Mouse (Mus musculus) CH12.LX (cell line): ENCODE results near the gene Mrps18b. TPM values are rescaled to one million over a fixed set of nuclear protein-coding genes. Genes with fewer than 3 reads are reported as not detected.

Source experiments
- DNase-seq: peaks from one replicate; pipeline ENCODE4 v3.0.0-alpha.2; 2013; ENCODE audit errors: extremely low read depth
- H3K27ac ChIP-seq: 2 replicates; pipeline ENCODE4 v1.5.1; 2012; ENCODE audit warnings: low read depth, mild to moderate bottlenecking, control low read depth, moderate library complexity; ENCODE audit not compliant: insufficient read depth
- H3K27me3 ChIP-seq: replicated peaks from 2 replicates; pipeline ENCODE3; 2012; ENCODE audit warnings: inconsistent platforms
- H3K36me3 ChIP-seq, 2 experiments: replicated peaks in 1 of 2; 2 replicates each; pipeline versions ENCODE3 to v1.6.1; 2012; ENCODE audit warnings: inconsistent platforms in 1 of 2, low read length in 1 of 2, mild to moderate bottlenecking in 1 of 2, mixed read lengths in 1 of 2, moderate library complexity in 1 of 2; ENCODE audit not compliant: control insufficient read depth in 1 of 2, insufficient read depth in 1 of 2
- H3K4me1 ChIP-seq, 2 experiments: 2 replicates each; pipeline ENCODE4 v1.6.1; 2012; ENCODE audit warnings: inconsistent platforms in 1 of 2, moderate library complexity in 1 of 2; ENCODE audit not compliant: insufficient read depth in 2 of 2, control insufficient read depth in 1 of 2
- H3K4me2 ChIP-seq: 2 replicates; pipeline ENCODE4 v1.6.1; 2012; ENCODE audit warnings: low read depth, mild to moderate bottlenecking, control low read depth; ENCODE audit not compliant: poor library complexity, insufficient read depth, severe bottlenecking
- H3K4me3 ChIP-seq, 3 experiments: fragments of 150-350 bp in 1 of 3; sonication (generic) in 1 of 3; replicated peaks in 1 of 3; 2 replicates each; pipeline versions ENCODE3 to v1.5.1; 2011 to 2012; ENCODE audit warnings: low read depth in 2 of 3, low read length in 2 of 3, mild to moderate bottlenecking in 2 of 3, moderate library complexity in 2 of 3, control low read depth in 1 of 3, improper control_type of control experiment in 1 of 3, inconsistent platforms in 1 of 3, mixed read lengths in 1 of 3; ENCODE audit not compliant: poor library complexity in 1 of 3
- H3K79me2 ChIP-seq: replicated peaks from 2 replicates; pipeline ENCODE4 v1.6.1; 2012; ENCODE audit warnings: mild to moderate bottlenecking, moderate library complexity; ENCODE audit not compliant: control insufficient read depth, poor library complexity, insufficient read depth, severe bottlenecking; ENCODE audit errors: extremely low read depth
- H3K9ac ChIP-seq: 2 replicates; pipeline ENCODE4 v1.6.1; 2012; ENCODE audit warnings: low read depth, mild to moderate bottlenecking, control low read depth, moderate library complexity; ENCODE audit not compliant: insufficient read depth
- H3K9me3 ChIP-seq: replicated peaks from 2 replicates; pipeline ENCODE3; 2012; ENCODE audit warnings: low read length, inconsistent platforms, mixed read lengths
- BHLHE40 ChIP-seq: IDR thresholded peaks from 2 replicates; pipeline ENCODE4 v1.6.1; 2011; ENCODE audit warnings: mild to moderate bottlenecking, low read depth, low read length, improper control_type of control experiment
- CHD1 ChIP-seq: IDR thresholded peaks from 2 replicates; pipeline ENCODE4 v1.6.1; 2012; ENCODE audit warnings: low read depth, low read length, improper control_type of control experiment, inconsistent platforms
- CHD2 ChIP-seq: IDR thresholded peaks from 2 replicates; pipeline ENCODE4 v1.6.1; 2011; ENCODE audit warnings: low read length, improper control_type of control experiment
- CTCF ChIP-seq, 2 experiments: IDR thresholded peaks in 1 of 2; conservative IDR thresholded peaks in 1 of 2; 2 replicates each; pipeline ENCODE4 v1.5.1; 2011 to 2012; ENCODE audit warnings: low read depth in 2 of 2, low read length in 2 of 2, improper control_type of control experiment in 1 of 2, inconsistent platforms in 1 of 2, mild to moderate bottlenecking in 1 of 2, moderate library complexity in 1 of 2
- E2F4 ChIP-seq: IDR thresholded peaks from 2 replicates; pipeline ENCODE4 v1.6.1; 2011; ENCODE audit warnings: low read depth, low read length, improper control_type of control experiment; ENCODE audit not compliant: insufficient replicate concordance
- ELF1 ChIP-seq: IDR thresholded peaks from 2 replicates; pipeline ENCODE4 v1.6.1; 2014; ENCODE audit warnings: low read depth, mild to moderate bottlenecking, inconsistent platforms, low read length, improper control_type of control experiment
- ETS1 ChIP-seq: conservative IDR thresholded peaks from 2 replicates; pipeline ENCODE4 v1.6.1; 2012; ENCODE audit warnings: low read depth, mild to moderate bottlenecking, inconsistent platforms, low read length, improper control_type of control experiment, moderate library complexity
- GABPA ChIP-seq: IDR thresholded peaks from 2 replicates; pipeline ENCODE4 v1.6.1; 2012; ENCODE audit warnings: low read depth, low read length, improper control_type of control experiment, inconsistent platforms; ENCODE audit not compliant: insufficient replicate concordance
- HCFC1 ChIP-seq: IDR thresholded peaks from 2 replicates; pipeline ENCODE4 v1.6.1; 2012; ENCODE audit warnings: low read depth, mild to moderate bottlenecking, inconsistent platforms, low read length, improper control_type of control experiment
- IRF4 ChIP-seq: IDR thresholded peaks from 2 replicates; pipeline ENCODE4 v1.6.1; 2014; ENCODE audit warnings: low read depth, mild to moderate bottlenecking, inconsistent platforms, low read length, improper control_type of control experiment
- JUN ChIP-seq: IDR thresholded peaks from 2 replicates; pipeline ENCODE4 v1.6.1; 2011; ENCODE audit warnings: low read depth, mild to moderate bottlenecking, low read length, improper control_type of control experiment, moderate library complexity; ENCODE audit not compliant: insufficient read depth
- JUND ChIP-seq: conservative IDR thresholded peaks from 2 replicates; pipeline ENCODE4 v1.6.1; 2011; ENCODE audit warnings: low read depth, low read length, improper control_type of control experiment
- KAT2A ChIP-seq: IDR thresholded peaks from 2 replicates; pipeline ENCODE4 v1.6.1; 2012; ENCODE audit warnings: low read length, improper control_type of control experiment, inconsistent platforms; ENCODE audit not compliant: insufficient replicate concordance
- MAFK ChIP-seq: IDR thresholded peaks from 2 replicates; pipeline ENCODE4 v1.6.1; 2011; ENCODE audit warnings: low read length, improper control_type of control experiment; ENCODE audit not compliant: insufficient replicate concordance
- MAZ ChIP-seq: IDR thresholded peaks from 2 replicates; pipeline ENCODE4 v1.6.1; 2012; ENCODE audit warnings: low read depth, mild to moderate bottlenecking, inconsistent platforms, low read length, improper control_type of control experiment, moderate library complexity
- MXI1 ChIP-seq: IDR thresholded peaks from 2 replicates; pipeline ENCODE4 v1.6.1; 2011; ENCODE audit warnings: mild to moderate bottlenecking, low read depth, low read length, improper control_type of control experiment
- MYC ChIP-seq: IDR thresholded peaks from 2 replicates; pipeline ENCODE4 v1.6.1; 2011; ENCODE audit warnings: low read depth, mild to moderate bottlenecking, improper control_type of control experiment, low read length
- NELFE ChIP-seq: IDR thresholded peaks from 2 replicates; pipeline ENCODE4 v1.6.1; 2011; ENCODE audit warnings: low read depth, low read length, improper control_type of control experiment
- NRF1 ChIP-seq: IDR thresholded peaks from 2 replicates; pipeline ENCODE4 v1.6.1; 2014; ENCODE audit warnings: low read depth, mild to moderate bottlenecking, inconsistent platforms, low read length, improper control_type of control experiment, moderate library complexity
- PAX5 ChIP-seq: IDR thresholded peaks from 2 replicates; pipeline ENCODE4 v1.6.1; 2012; ENCODE audit warnings: low read length, inconsistent platforms, mixed read lengths
- POLR2A ChIP-seq: IDR thresholded peaks from 2 replicates; pipeline ENCODE4 v1.6.1; 2011; ENCODE audit warnings: low read depth, mild to moderate bottlenecking, improper control_type of control experiment, low read length
- POLR2AphosphoS2 ChIP-seq: IDR thresholded peaks from 2 replicates; pipeline ENCODE4 v1.6.1; 2011; ENCODE audit warnings: low read depth, low read length, improper control_type of control experiment
- RAD21 ChIP-seq: IDR thresholded peaks from 2 replicates; pipeline ENCODE4 v1.6.1; 2011; ENCODE audit warnings: low read depth, mild to moderate bottlenecking, low read length, improper control_type of control experiment, moderate library complexity
- RCOR1 ChIP-seq: conservative IDR thresholded peaks from 2 replicates; pipeline ENCODE4 v1.6.1; 2012; ENCODE audit warnings: low read depth, mild to moderate bottlenecking, inconsistent platforms, low read length, improper control_type of control experiment
- SMC3 ChIP-seq: IDR thresholded peaks from 2 replicates; pipeline ENCODE4 v1.6.1; 2011; ENCODE audit warnings: low read depth, low read length, improper control_type of control experiment
- TBP ChIP-seq: conservative IDR thresholded peaks from 2 replicates; pipeline ENCODE4 v1.6.1; 2011; ENCODE audit warnings: low read depth, low read length, improper control_type of control experiment
- TCF12 ChIP-seq: IDR thresholded peaks from 2 replicates; pipeline ENCODE4 v1.6.1; 2014; ENCODE audit warnings: low read depth, mild to moderate bottlenecking, inconsistent platforms, low read length, improper control_type of control experiment
- UBTF ChIP-seq: IDR thresholded peaks from 2 replicates; pipeline ENCODE4 v1.6.1; 2012; ENCODE audit warnings: low read depth, mild to moderate bottlenecking, inconsistent platforms, low read length, improper control_type of control experiment, moderate library complexity
- USF1 ChIP-seq: IDR thresholded peaks from 2 replicates; pipeline ENCODE4 v1.6.1; 2014; ENCODE audit warnings: low read depth, mild to moderate bottlenecking, inconsistent platforms, low read length, improper control_type of control experiment
- USF2 ChIP-seq: conservative IDR thresholded peaks from 2 replicates; pipeline ENCODE4 v1.6.1; 2011; ENCODE audit warnings: low read depth, low read length, improper control_type of control experiment
- ZC3H11A ChIP-seq: IDR thresholded peaks from 2 replicates; pipeline ENCODE4 v1.6.1; 2012; ENCODE audit warnings: low read depth, mild to moderate bottlenecking, inconsistent platforms, low read length, improper control_type of control experiment
- ZMIZ1 ChIP-seq: IDR thresholded peaks from 2 replicates; pipeline ENCODE4 v1.6.1; 2012; ENCODE audit warnings: low read depth, mild to moderate bottlenecking, inconsistent platforms, low read length, improper control_type of control experiment
- ZNF384 ChIP-seq: IDR thresholded peaks from 2 replicates; pipeline ENCODE4 v1.6.1; 2012; ENCODE audit warnings: low read depth, low read length, improper control_type of control experiment, inconsistent platforms
- dilution Hi-C: fragments of 300-500 bp; cut with MboI; formaldehyde crosslinking; loops from 2 replicates; pipeline ENCODE4 v1.14.3; 2020; ENCODE audit warnings: low sequenced_read_pairs; ENCODE audit not compliant: extremely low pct_unique_long_range_greater_than_20kb, extremely low pct_ligation_motif_present
- in situ Hi-C: fragments of 300-500 bp; cut with MboI; formaldehyde crosslinking; loops from 3 replicates; pipeline ENCODE4 v1.14.3; 2019; ENCODE audit warnings: low sequenced_read_pairs, low pct_ligation_motif_present, low pct_unique_long_range_greater_than_20kb, mixed read lengths
- polyA plus RNA-seq: library from polyadenylated mRNA; unstranded; fragments of >175 nt; gene quantifications from 2 replicates; pipeline ENCODE4 v1.2.1, GENCODE M21; 2012; ENCODE audit warnings: low read depth; ENCODE audit not compliant: insufficient read length
- total RNA-seq, 2 experiments: library from RNA; depleted of rRNA; stranded (reverse); fragments of 300-350 nt in 1 of 2; fragments of >200 nt in 1 of 2; gene quantifications; 2 replicates each; pipeline ENCODE4 v1.2.3; 2012 to 2014

The Mrps18b gene
- total and polyA plus RNA-seq, 3 experiments = 108 to 172 (median 148) TPM

- TF ChIP-seq MAZ (peak; percentile 69; the same call in 1 of the 2 replicates), KAT2A (no peak), ZNF384 (peak; percentile 90), PAX5 (no peak), JUND (peak; percentile 65), UBTF (no peak), USF1 (no peak), MYC (no peak)
Measured at GRCm38 (mm10) chr17:35919060-35919715, 3.0 kb upstream of the Mrps18b start (continued).

GRCm38 (mm10) chr17:35918276-35919059 is 2.3 kb upstream of the Mrps18b start:
- in situ Hi-C loops (no loop called here), dilution Hi-C loops (no loop called here)
- H3K9me3 ChIP-seq = no peaks in the 10 kb centered on the region
- H3K79me2 ChIP-seq = peaks cover 49% of the 10 kb centered on the region
- H3K4me1 ChIP-seq = peaks cover 6 to 56% of the 10 kb centered on the region in 2 experiments; a peak in 3 of 4 replicates
- H3K9ac ChIP-seq = peak overlapping the region; percentile 100
- H3K27me3 ChIP-seq = no peaks in the 10 kb centered on the region
- DNase-seq = peak; percentile 49
- peak overlapping the region; percentile 63 to 78 (median 77) for H3K4me3 ChIP-seq
- peaks cover 23 to 57% of the 10 kb centered on the region in 2 experiments for H3K36me3 ChIP-seq
- H3K4me2 ChIP-seq = peak overlapping the region; percentile 97
- H3K27ac ChIP-seq = peak overlapping the region; percentile 78
- TF ChIP-seq UBTF (no peak), CHD1 (peak; percentile 98), TBP (0 out of 2 replicates have a peak, but pooled peaks have one; percentile 60), MAZ (no peak), RCOR1 (0 out of 2 replicates have a peak, but pooled peaks have one; percentile 63), E2F4 (no peak), PAX5 (no peak), POLR2A (peak; percentile 53), ELF1 (no peak), MXI1 (no peak), USF1 (no peak), CTCF (conservative IDR thresholded peaks at IDR 0.05 in 1 of 2, IDR thresholded peaks at IDR 0.05 in 1 of 2; ENCODE audit: low read depth in 2 of 2, low read length in 2 of 2) (no peak), KAT2A (no peak), ZC3H11A (no peak), POLR2AphosphoS2 (peak; percentile 90), NRF1 (no peak; the same call in 1 of the 2 replicates), GABPA (no peak), MYC (0 out of 2 replicates have a peak, but pooled peaks have one; percentile 5), JUN (no peak), ETS1 (no peak), USF2 (no peak; the same call in 1 of the 2 replicates), IRF4 (no peak; the same call in 1 of the 2 replicates), ZMIZ1 (peak; percentile 19; the same call in 1 of the 2 replicates), JUND (no peak), RAD21 (no peak), TCF12 (no peak; the same call in 1 of the 2 replicates), HCFC1 (no peak; the same call in 1 of the 2 replicates), SMC3 (no peak), CHD2 (no peak), NELFE (no peak; the same call in 1 of the 2 replicates), MAFK (no peak; the same call in 1 of the 2 replicates), BHLHE40 (no peak), ZNF384 (peak; percentile 67; the same call in 1 of the 2 replicates)
